Mouse (Mus musculus) hindbrain, embryonic 11.5 days (tissue): ENCODE measurements around the gene Lrch4. TPM values are rescaled to one million over a fixed set of nuclear protein-coding genes. Genes with fewer than 3 reads are reported as not detected.

Source experiments
- ATAC-seq: fragments of 200-750 bp; cut with Nextera tagmentation; 2 replicates; pipeline ENCODE4 v1.8.0; 2017; ENCODE audit warnings: mild to moderate bottlenecking, moderate TSS enrichment, moderate library complexity; ENCODE audit not compliant: low FRiP score
- DNase-seq: peaks from one replicate; pipeline ENCODE4 v3.0.0-alpha.2; 2015; ENCODE audit warnings: low spot score
- H3K27ac ChIP-seq: fragments of 300-500 bp; sonication (generic); 2 replicates; pipeline ENCODE4 v1.5.1; 2014; ENCODE audit warnings: mild to moderate bottlenecking, low read depth, low read length
- H3K27me3 ChIP-seq: fragments of 300-500 bp; sonication (generic); 2 replicates; pipeline ENCODE4 v1.6.1; 2014; ENCODE audit warnings: mild to moderate bottlenecking, low read length, moderate library complexity, mixed read lengths; ENCODE audit not compliant: control insufficient read depth, insufficient read depth
- H3K36me3 ChIP-seq: fragments of 300-500 bp; sonication (generic); 2 replicates; pipeline ENCODE4 v1.6.1; 2014; ENCODE audit warnings: mild to moderate bottlenecking, low read length, moderate library complexity, mixed read lengths; ENCODE audit not compliant: control insufficient read depth, insufficient read depth
- H3K4me1 ChIP-seq: fragments of 300-500 bp; sonication (generic); replicated peaks from 2 replicates; pipeline ENCODE4 v1.6.1; 2014; ENCODE audit warnings: low read length, mixed read lengths; ENCODE audit not compliant: control insufficient read depth, insufficient read depth
- H3K4me2 ChIP-seq: fragments of 300-500 bp; sonication (generic); replicated peaks from 2 replicates; pipeline ENCODE4 v1.6.1; 2014; ENCODE audit warnings: mild to moderate bottlenecking, low read depth, low read length
- H3K4me3 ChIP-seq: fragments of 300-500 bp; sonication (generic); 2 replicates; pipeline ENCODE4 v1.5.1; 2014; ENCODE audit warnings: low read depth, low read length
- H3K9ac ChIP-seq: fragments of 300-500 bp; sonication (generic); 2 replicates; pipeline ENCODE4 v1.6.1; 2014; ENCODE audit warnings: low read depth, low read length
- H3K9me3 ChIP-seq: fragments of 300-500 bp; sonication (generic); 2 replicates; pipeline ENCODE4 v1.6.1; 2016; ENCODE audit warnings: low read length; ENCODE audit not compliant: control insufficient read depth
- WGBS: fragments of 180-500 bp; shearing (Covaris S2); extraction: QIAGEN DNeasy Blood & Tissue Kit; methylation state at CpG from one replicate; pipeline ENCODE4 v1.1.7; 2014; 5-methylcytosine and 5-hydroxymethylcytosine counted together
- polyA plus RNA-seq: library from polyadenylated mRNA; unstranded; fragments of >200 nt; fragmentation: Nextera tagmentation; extraction: Ambion mirVana; gene quantifications from 2 replicates; pipeline ENCODE4 v1.2.1, GENCODE M21; 2014

Lrch4 gene
- polyA plus RNA-seq: 25.9 and 28.5 TPM in 2 replicates

DNA sequence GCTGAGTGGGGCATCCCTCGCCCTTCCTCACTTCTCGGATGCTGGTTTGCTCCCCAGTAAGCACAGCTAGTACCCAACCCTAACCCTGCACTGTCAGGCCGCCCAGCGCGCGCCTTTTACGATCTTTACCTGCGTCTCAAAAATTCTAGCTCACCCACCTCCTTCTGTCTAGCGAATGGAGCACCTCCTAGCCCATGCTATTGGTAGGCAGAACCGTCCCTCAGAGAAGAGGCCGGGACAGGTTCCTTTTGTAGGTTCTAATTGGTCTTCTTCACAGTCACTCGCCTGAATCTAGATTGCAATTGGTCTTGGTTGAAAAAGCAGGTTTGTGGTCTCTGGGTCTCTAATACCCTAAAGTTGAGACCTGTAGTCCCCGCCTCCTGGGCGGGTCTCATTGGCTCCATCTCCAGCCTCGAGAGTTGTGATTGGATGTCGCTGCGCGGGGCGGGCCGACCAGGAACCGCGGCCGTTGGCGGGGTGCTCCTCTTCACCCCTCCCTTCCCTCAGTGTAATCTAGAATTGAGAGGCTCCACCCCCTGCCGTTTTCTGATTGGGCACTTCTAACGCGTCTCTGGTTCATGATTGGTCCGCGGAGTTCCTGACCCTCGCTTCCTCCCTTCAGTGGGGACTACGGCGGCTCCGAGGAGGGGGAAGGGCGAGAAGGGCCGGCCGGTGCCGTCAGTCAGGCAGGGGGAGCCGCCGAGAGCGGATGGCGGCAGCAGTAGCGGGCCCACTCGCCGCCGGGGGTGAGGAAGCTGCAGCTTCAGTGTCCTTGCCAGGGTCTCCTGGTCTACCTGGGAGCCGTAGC, at the start of gene Lrch4, which contains the start of the genes Fbxo24 and Gm20605:
Lrch4 (plus strand) TSS at position 624 of the 808 bp plus-strand sequence.
Fbxo24 (minus strand) TSS at position 505 of the 808 bp plus-strand sequence.
Gm20605 (plus strand) TSS at position 678 of the 808 bp plus-strand sequence.
- Histone ChIP-seq H3K9ac (peak within 1 kb of the TSS; percentile 80), H3K4me2 (peak within 1 kb of the TSS; percentile 80), H3K4me1 (peaks cover 16% of the 10 kb centered on the region), H3K36me3 (no peaks in the 10 kb centered on the region), H3K27ac (peak within 1 kb of the TSS; percentile 93), H3K4me3 (peak within 1 kb of the TSS; percentile 85), H3K27me3 (no peaks in the 10 kb centered on the region), H3K9me3 (no peaks in the 10 kb centered on the region)
- ATAC-seq (peak; percentile 98), DNase-seq (peak; percentile 99)
- under 1% methylated on average over 44 of the region's 46 CpGs for WGBS

DNA sequence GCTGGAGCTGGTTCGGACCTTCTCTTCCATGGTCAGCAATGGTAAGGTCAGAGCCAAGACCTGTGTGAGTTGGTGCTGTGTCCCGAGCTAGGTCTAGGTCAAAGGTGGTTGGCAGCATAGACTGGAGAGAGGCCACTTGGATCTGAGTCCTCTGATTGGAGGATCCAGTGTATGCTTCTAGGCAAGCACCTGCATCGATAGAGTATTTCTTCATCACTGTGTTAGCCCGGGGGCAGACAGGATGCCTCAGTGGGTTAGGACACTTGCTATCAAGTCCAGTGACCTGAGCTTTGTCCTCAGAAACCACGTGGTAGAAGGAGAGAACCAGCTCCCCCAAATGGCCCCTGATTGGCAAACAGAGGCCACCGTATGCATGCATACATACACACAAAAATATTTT, 48.7 kb upstream of the Lrch4 start:
- Histone ChIP-seq H3K9ac (no peak overlapping the region), H3K4me2 (no peak overlapping the region), H3K4me1 (no peaks in the 10 kb centered on the region), H3K27me3 (no peaks in the 10 kb centered on the region), H3K4me3 (no peak overlapping the region), H3K27ac (no peak overlapping the region), H3K36me3 (no peaks in the 10 kb centered on the region), H3K9me3 (no peaks in the 10 kb centered on the region)
- 86% methylated on average over 6 of the region's 6 CpGs for WGBS
- ATAC-seq: no peak
- DNase-seq: no peak

DNA sequence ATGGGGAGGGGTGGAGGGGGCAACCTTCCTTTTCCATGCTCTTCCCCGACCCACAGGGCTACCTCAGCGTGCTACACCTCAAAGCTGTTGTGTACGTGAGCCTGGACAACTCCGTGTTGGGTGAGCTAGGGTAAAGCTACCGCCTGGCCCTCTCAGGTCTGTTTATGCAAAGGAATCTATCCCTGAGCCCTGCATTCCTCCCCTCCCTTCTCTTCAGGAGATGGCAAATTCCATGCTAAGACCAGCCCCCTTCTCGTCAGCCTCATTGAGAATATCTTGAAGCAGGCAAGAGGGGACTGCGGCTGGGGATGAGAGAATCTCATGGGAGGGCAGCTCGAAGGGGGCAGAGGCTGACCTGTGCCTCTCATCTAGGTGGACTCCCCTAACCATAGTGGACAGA, 46.2 kb upstream of the Lrch4 start:
- no peaks in the 10 kb centered on the region for H3K27me3 ChIP-seq
- H3K27ac ChIP-seq: no peak overlapping the region
- DNase-seq (no peak), ATAC-seq (no peak)
- peaks cover 2% of the 10 kb centered on the region; the same call in 1 of the 2 replicates for H3K9me3 ChIP-seq
- no peak overlapping the region for H3K9ac ChIP-seq
- no peak overlapping the region for H3K4me2 ChIP-seq
- no peak overlapping the region for H3K4me3 ChIP-seq
- H3K4me1 ChIP-seq: no peaks in the 10 kb centered on the region
- WGBS: 31% methylated on average over 8 of the region's 8 CpGs
- H3K36me3 ChIP-seq: no peaks in the 10 kb centered on the region

DNA sequence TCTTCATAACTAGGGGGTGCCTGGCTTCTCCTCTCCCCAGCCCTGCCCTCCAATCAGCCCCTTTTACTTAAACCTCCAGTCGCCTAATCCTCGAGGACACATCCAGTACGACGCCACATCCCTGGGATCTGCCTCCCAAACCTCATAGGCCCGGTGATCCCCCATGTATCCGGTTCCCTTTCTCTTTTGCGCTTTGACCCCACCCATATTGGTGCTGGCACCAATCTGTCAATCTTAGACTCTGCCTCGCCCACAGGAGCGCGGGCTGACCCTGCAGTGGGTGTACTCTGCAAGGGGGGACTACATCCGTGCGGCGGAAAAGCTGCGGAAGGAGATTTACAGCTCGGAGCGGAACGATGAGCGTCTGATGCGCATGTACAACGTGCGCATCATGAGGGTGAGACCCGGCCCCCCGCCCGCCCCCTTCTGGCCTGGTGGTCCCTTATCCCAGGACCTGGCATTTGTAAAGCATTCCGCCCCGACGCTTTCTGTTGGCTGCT, 45.2 kb upstream of the Lrch4 start:
- no peaks in the 10 kb centered on the region for H3K4me1 ChIP-seq
- peak overlapping the region; percentile 27; the same call in 1 of the 2 replicates for H3K4me3 ChIP-seq
- H3K4me2 ChIP-seq: peak overlapping the region; percentile 41
- 13% methylated on average over 27 of the region's 27 CpGs for WGBS
- peaks cover 3% of the 10 kb centered on the region; the same call in 1 of the 2 replicates for H3K9me3 ChIP-seq
- H3K9ac ChIP-seq: peak overlapping the region; percentile 21; the same call in 1 of the 2 replicates
- no peaks in the 10 kb centered on the region for H3K36me3 ChIP-seq
- no peaks in the 10 kb centered on the region for H3K27me3 ChIP-seq
- H3K27ac ChIP-seq: no peak overlapping the region
- DNase-seq (peak; percentile 73), ATAC-seq (peak; percentile 71)

DNA sequence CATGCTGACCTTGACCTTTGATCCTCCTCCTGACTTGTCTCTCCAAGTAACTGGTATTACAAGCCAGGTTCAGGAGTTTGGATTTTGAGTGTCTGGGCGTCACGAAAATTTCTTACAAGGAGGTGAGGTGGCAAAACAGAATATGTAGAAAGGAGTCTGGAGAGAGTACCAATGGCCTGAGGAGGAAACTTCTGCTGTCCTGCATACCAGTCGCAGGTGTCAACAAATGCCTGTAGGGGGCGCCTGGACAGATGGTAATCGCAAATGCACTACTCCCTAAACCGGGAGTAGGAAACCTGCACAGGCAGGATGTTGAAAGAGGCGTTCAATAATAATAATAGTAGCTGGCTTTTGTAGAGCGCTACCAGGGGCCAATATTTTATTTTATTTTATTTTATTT, 43.9 kb upstream of the Lrch4 start:
- no peak overlapping the region for H3K27ac ChIP-seq
- no peak overlapping the region for H3K4me2 ChIP-seq
- H3K4me1 ChIP-seq: no peaks in the 10 kb centered on the region
- 35% methylated on average over 8 of the region's 8 CpGs for WGBS
- no peaks in the 10 kb centered on the region for H3K36me3 ChIP-seq
- DNase-seq (peak; percentile 73), ATAC-seq (no peak)
- peaks cover 3% of the 10 kb centered on the region; the same call in 1 of the 2 replicates for H3K9me3 ChIP-seq
- no peak overlapping the region for H3K9ac ChIP-seq
- no peak overlapping the region for H3K4me3 ChIP-seq
- no peaks in the 10 kb centered on the region for H3K27me3 ChIP-seq

DNA sequence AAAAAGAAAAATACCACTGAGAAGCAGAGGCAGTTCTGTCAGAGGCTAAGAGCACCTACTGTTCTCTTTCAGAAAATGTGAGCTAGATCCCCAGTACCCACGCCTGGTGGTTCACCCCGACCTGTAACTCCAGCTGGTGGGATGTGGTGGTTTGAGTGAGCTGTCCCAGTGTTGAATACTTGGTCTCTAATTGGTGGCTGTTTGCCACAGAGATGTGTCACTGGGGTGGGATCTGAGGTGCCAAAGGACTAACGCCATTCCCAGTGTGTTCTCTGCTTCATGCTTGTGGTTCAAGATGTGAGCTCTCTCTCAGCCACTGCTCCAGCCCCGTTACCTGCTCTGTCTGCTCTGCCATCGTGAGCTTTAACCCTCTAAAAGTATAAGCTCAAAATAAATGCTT, 38.4 kb upstream of the Lrch4 start:
- 79% methylated on average over 5 of the region's 5 CpGs for WGBS
- Histone ChIP-seq H3K4me2 (no peak overlapping the region), H3K4me1 (no peaks in the 10 kb centered on the region), H3K4me3 (no peak overlapping the region), H3K9me3 (peaks cover 3% of the 10 kb centered on the region; the same call in 1 of the 2 replicates), H3K9ac (no peak overlapping the region), H3K27ac (no peak overlapping the region), H3K27me3 (no peaks in the 10 kb centered on the region), H3K36me3 (no peaks in the 10 kb centered on the region)
- DNase-seq: no peak
- no peak for ATAC-seq

DNA sequence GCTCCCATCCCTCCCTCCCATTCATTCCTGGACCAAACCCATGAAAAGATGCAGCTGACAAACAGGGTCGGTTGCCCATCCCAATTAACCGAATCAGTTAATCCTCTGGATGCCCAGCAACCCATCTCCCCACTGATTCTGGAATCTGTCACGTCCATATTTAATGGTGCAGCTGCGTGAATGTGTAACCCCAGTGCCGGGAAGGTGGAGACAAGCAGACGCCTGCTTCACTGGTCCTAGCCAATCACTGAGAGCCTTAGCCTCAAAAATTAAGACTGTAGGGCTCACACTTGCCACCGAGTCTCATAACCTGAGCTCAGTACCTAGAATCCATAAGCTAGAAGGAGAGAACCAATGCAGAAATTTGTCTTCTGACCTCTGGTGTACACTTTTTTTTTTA, 33.0 kb upstream of the Lrch4 start:
- Histone ChIP-seq H3K4me3 (no peak overlapping the region), H3K36me3 (no peaks in the 10 kb centered on the region), H3K9ac (no peak overlapping the region), H3K4me2 (no peak overlapping the region), H3K9me3 (no peaks in the 10 kb centered on the region), H3K4me1 (no peaks in the 10 kb centered on the region), H3K27me3 (no peaks in the 10 kb centered on the region), H3K27ac (no peak overlapping the region)
- DNase-seq (no peak), ATAC-seq (no peak)
- 78% methylated on average over 7 of the region's 7 CpGs for WGBS

DNA sequence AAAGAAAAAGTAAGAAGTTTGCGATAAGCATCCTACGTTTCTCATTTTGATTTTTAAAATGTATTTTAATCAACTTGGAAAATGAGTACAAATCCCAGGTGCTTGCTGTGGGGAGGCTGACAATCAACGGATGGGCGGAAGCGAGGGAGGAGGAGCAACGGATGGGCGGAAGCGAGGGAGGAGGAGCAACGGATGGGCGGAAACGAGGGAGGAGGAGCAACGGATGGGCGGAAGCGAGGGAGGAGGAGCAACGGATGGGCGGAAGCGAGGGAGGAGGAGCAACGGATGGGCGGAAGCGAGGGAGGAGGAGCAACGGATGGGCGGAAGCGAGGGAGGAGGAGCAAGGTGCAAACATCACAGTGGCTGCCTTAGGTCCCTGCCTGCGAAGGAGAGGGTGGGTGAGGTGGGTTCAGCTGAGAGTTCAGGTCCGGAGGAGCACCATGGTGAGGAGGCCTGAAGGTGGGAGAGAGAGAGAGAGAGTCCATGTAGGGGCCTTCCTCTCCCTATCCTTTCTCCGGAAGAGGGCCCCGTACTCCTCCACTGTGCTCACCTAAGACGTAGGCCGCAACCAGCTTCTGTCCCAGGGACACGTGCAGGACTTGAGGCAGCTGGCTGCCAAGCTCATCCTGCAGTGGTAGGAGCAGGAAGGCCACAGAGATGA, 32.2 kb upstream of the Lrch4 start:
- no peak for ATAC-seq
- no peak for DNase-seq
- no peak overlapping the region for H3K27ac ChIP-seq
- H3K27me3 ChIP-seq: no peaks in the 10 kb centered on the region
- 0 out of 2 replicates have a peak overlapping the region, but pooled peaks have one; percentile 13 for H3K4me3 ChIP-seq
- WGBS: 35% methylated on average over 28 of the region's 30 CpGs
- no peaks in the 10 kb centered on the region for H3K4me1 ChIP-seq
- H3K9ac ChIP-seq: no peak overlapping the region
- H3K36me3 ChIP-seq: no peaks in the 10 kb centered on the region
- H3K4me2 ChIP-seq: 0 out of 2 replicates have a peak overlapping the region, but pooled peaks have one; percentile 3
- H3K9me3 ChIP-seq: no peaks in the 10 kb centered on the region
